Mouse (Mus musculus): ENCODE results near the gene Nup210. TPM values are rescaled to one million over a fixed set of nuclear protein-coding genes. Genes with fewer than 3 reads are reported as not detected.

The Nup210 gene
- polyA plus RNA-seq, 1 experiment from 2014 or later: 24.0 TPM

Other genes starting within 250 kb of the Nup210 start
- gene Iqsec1, start 128.1 kb downstream of the Nup210 start, polyA plus RNA-seq (2016; fragmentation: Nextera tagmentation; extraction: Ambion mirVana): 11.3 and 13.8 TPM in 2 replicates
- 12.3 and 15.6 TPM in 2 replicates for gene Hdac11, start 39.8 kb upstream of the Nup210 start, polyA plus RNA-seq (2016; fragmentation: Nextera tagmentation; extraction: Ambion mirVana)
- gene Fbln2, start 95.6 kb upstream of the Nup210 start, polyA plus RNA-seq (2016; fragmentation: Nextera tagmentation; extraction: Ambion mirVana): 28.5 and 32.2 TPM in 2 replicates

Data from hindbrain, embryonic 10.5 days (tissue).